Mouse (Mus musculus) heart, embryonic 11.5 days (tissue): ENCODE measurements around the gene Banf2. TPM values are rescaled to one million over a fixed set of nuclear protein-coding genes. Genes with fewer than 3 reads are reported as not detected.

Source experiments
- ATAC-seq: fragments of 200-750 bp; cut with Nextera tagmentation; replicated peaks from 2 replicates; pipeline ENCODE4 v1.8.0; 2017; ENCODE audit warnings: moderate library complexity; ENCODE audit not compliant: insufficient number of reproducible peaks, low FRiP score, low TSS enrichment
- H3K27ac ChIP-seq: fragments of 300-500 bp; sonication (generic); 2 replicates; pipeline ENCODE4 v1.5.1; 2014; ENCODE audit warnings: mild to moderate bottlenecking, low read depth, low read length
- H3K27me3 ChIP-seq: fragments of 300-500 bp; sonication (generic); 2 replicates; pipeline ENCODE4 v1.6.1; 2014; ENCODE audit warnings: mild to moderate bottlenecking, low read length, mixed read lengths; ENCODE audit not compliant: control insufficient read depth, insufficient read depth
- H3K36me3 ChIP-seq: fragments of 300-500 bp; sonication (generic); 2 replicates; pipeline ENCODE4 v1.6.1; 2014; ENCODE audit warnings: mild to moderate bottlenecking, low read length, moderate library complexity, mixed read lengths; ENCODE audit not compliant: control insufficient read depth, insufficient read depth
- H3K4me1 ChIP-seq: fragments of 300-500 bp; sonication (generic); 2 replicates; pipeline ENCODE4 v1.6.1; 2014; ENCODE audit warnings: low read length; ENCODE audit not compliant: control insufficient read depth, insufficient read depth
- H3K4me2 ChIP-seq: fragments of 300-500 bp; sonication (generic); 2 replicates; pipeline ENCODE4 v1.6.1; 2014; ENCODE audit warnings: mild to moderate bottlenecking, moderate library complexity
- H3K4me3 ChIP-seq: fragments of 300-500 bp; sonication (generic); 2 replicates; pipeline ENCODE4 v1.5.1; 2014; ENCODE audit warnings: low read depth, low read length
- H3K9ac ChIP-seq: fragments of 300-500 bp; sonication (generic); 2 replicates; pipeline ENCODE4 v1.6.1; 2014; ENCODE audit warnings: mild to moderate bottlenecking, low read depth, low read length, moderate library complexity
- H3K9me3 ChIP-seq: fragments of 300-500 bp; sonication (generic); replicated peaks from 2 replicates; pipeline ENCODE4 v1.6.1; 2016; ENCODE audit warnings: low read length; ENCODE audit not compliant: control insufficient read depth
- WGBS: fragments of 180-500 bp; shearing (Covaris S2); extraction: QIAGEN DNeasy Blood & Tissue Kit; methylation state at CpG from one replicate; pipeline ENCODE4 v1.1.7; 2014; ENCODE audit not compliant: insufficient replicate concordance; 5-methylcytosine and 5-hydroxymethylcytosine counted together
- polyA plus RNA-seq: library from polyadenylated mRNA; unstranded; fragments of >200 nt; fragmentation: Nextera tagmentation; extraction: Ambion mirVana; gene quantifications from 2 replicates; pipeline ENCODE4 v1.2.1, GENCODE M21; 2014

Gene Banf2
- not detected in 2 replicates for polyA plus RNA-seq

DNA sequence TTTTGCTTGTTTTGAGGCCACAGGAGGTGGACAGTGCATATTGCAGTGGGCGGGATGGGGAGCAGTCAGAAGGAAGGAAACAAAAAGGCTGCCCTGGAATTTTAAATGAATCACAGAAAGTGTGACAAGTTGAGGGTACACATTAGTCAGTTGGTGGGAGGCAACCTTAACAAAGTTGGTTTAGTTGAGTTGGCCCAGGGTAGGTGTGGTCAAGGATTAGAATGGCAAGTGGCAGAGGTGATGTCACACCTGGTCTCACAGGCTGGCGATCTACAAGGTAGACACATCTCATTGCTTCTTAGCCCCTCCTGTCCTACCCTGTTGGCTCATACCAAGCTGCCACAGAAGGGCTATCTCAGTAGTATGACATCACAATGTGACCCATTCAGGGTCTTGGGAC is at the start of gene Banf2:
Banf2 (plus strand) TSS at position 396 of the 400 bp plus-strand sequence.
- no peaks in the 10 kb centered on the region for H3K4me1 ChIP-seq
- no peaks in the 10 kb centered on the region for H3K36me3 ChIP-seq
- no peak within 1 kb of the TSS for H3K4me3 ChIP-seq
- WGBS = 83% methylated on average over 2 of the region's 2 CpGs
- no peak within 1 kb of the TSS for H3K4me2 ChIP-seq
- no peaks in the 10 kb centered on the region for H3K9me3 ChIP-seq
- ATAC-seq = no peak
- H3K9ac ChIP-seq = no peak within 1 kb of the TSS
- H3K27ac ChIP-seq = no peak within 1 kb of the TSS
- no peaks in the 10 kb centered on the region for H3K27me3 ChIP-seq

- Histone ChIP-seq H3K27ac (no peak overlapping the region), H3K36me3 (peaks cover 2% of the 10 kb centered on the region), H3K9me3 (no peaks in the 10 kb centered on the region), H3K4me1 (peaks cover 10% of the 10 kb centered on the region), H3K9ac (0 out of 2 replicates have a peak overlapping the region, but pooled peaks have one; percentile 5), H3K27me3 (no peaks in the 10 kb centered on the region), H3K4me3 (no peak overlapping the region), H3K4me2 (no peak overlapping the region)
- no peak for ATAC-seq
- 61% methylated on average over 2 of the region's 2 CpGs for WGBS
These were observed 49.4 kb upstream of the Banf2 start for GRCm38 (mm10) chr2:143983482-143983881.

DNA sequence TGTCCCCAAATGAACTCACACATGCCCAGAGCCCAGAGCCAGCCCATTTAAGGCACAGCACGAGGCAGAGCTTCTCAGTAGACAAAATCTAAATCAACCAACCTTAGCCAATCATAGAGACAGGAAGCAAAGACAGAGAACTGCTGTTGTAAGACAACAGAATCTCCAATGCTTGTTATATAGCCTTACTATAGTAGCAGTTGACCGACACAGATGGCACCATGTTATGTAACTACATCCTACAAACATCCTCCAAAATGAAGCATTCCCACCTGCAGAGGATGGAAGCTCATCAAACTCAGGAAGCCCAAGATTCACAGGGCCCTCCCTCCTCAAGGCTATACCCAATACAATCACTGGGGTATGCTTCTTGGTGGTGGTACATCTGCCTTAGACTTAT is 45.4 kb upstream of the Banf2 start:
- no peaks in the 10 kb centered on the region; the same call in 1 of the 2 replicates for H3K36me3 ChIP-seq
- no peaks in the 10 kb centered on the region for H3K27me3 ChIP-seq
- no peak for ATAC-seq
- H3K9me3 ChIP-seq = no peaks in the 10 kb centered on the region
- no peak overlapping the region for H3K9ac ChIP-seq
- no peak overlapping the region for H3K4me3 ChIP-seq
- peaks cover 14% of the 10 kb centered on the region for H3K4me1 ChIP-seq
- H3K27ac ChIP-seq = no peak overlapping the region
- no peak overlapping the region for H3K4me2 ChIP-seq
- 75% methylated on average over 2 of the region's 2 CpGs for WGBS

DNA sequence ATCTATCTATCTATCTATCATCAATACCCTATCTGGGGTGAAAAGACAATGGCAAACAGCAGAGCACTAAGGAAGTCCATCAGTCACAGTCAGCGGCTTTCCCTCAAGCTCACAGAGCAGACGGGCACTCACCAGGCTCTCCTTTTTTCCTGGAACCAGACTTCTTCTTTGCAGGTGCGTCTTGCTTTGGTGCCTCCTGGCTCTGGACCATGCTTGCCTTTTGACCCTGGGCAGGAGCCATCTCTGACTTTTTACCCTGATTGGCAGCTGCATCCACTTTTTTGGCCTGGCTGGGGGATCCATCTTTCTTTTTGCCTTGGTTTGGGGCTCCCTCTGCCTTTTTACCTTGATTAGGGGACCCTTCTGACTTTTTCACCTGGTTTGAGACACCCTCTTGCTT is 44.8 kb upstream of the Banf2 start:
- Histone ChIP-seq H3K4me2 (no peak overlapping the region), H3K36me3 (no peaks in the 10 kb centered on the region; the same call in 1 of the 2 replicates), H3K9me3 (no peaks in the 10 kb centered on the region), H3K4me1 (peaks cover 18% of the 10 kb centered on the region), H3K27me3 (no peaks in the 10 kb centered on the region), H3K9ac (no peak overlapping the region), H3K27ac (no peak overlapping the region), H3K4me3 (no peak overlapping the region)
- no peak for ATAC-seq
- WGBS = 90% methylated on average over 3 of the region's 3 CpGs

DNA sequence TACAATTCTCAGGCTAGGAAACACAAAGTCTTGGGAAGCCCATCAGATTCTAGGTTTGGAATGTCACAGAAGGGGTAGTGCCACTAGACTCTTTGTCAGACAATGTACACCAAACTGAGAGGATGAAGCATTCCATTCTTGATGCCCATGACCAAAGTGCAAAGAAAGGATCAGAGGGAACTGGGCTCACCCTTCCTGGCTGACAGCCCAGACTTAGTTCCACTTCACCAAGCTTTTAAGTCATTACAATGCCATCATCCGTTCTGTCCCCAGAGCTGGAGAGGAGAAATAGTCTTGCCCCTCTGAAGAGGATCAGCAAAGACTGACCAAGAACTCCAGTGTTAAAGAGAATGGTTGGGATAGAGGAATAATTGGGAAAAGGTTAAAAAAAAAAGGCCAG is 41.9 kb upstream of the Banf2 start:
- Histone ChIP-seq H3K4me3 (no peak overlapping the region), H3K27ac (no peak overlapping the region), H3K9ac (no peak overlapping the region), H3K9me3 (no peaks in the 10 kb centered on the region), H3K4me2 (no peak overlapping the region), H3K36me3 (no peaks in the 10 kb centered on the region), H3K4me1 (peaks cover 19% of the 10 kb centered on the region), H3K27me3 (no peaks in the 10 kb centered on the region)
- no peak for ATAC-seq
- 48% methylated on average over 1 of the region's 1 CpGs for WGBS

GRCm38 (mm10) chr2:143991964-143992672 is 40.7 kb upstream of the Banf2 start:
- WGBS = 80% methylated on average over 7 of the region's 7 CpGs
- no peak overlapping the region for H3K4me3 ChIP-seq
- H3K9me3 ChIP-seq = no peaks in the 10 kb centered on the region
- H3K27me3 ChIP-seq = no peaks in the 10 kb centered on the region
- H3K27ac ChIP-seq = no peak overlapping the region
- H3K4me2 ChIP-seq = no peak overlapping the region
- no peak overlapping the region for H3K9ac ChIP-seq
- H3K4me1 ChIP-seq = peaks cover 19% of the 10 kb centered on the region
- ATAC-seq = no peak
- H3K36me3 ChIP-seq = no peaks in the 10 kb centered on the region

- no peak for ATAC-seq
- Histone ChIP-seq H3K4me2 (no peak overlapping the region), H3K27ac (no peak overlapping the region), H3K4me1 (peaks cover 19% of the 10 kb centered on the region), H3K9me3 (no peaks in the 10 kb centered on the region), H3K36me3 (no peaks in the 10 kb centered on the region), H3K27me3 (no peaks in the 10 kb centered on the region), H3K4me3 (no peak overlapping the region), H3K9ac (no peak overlapping the region)
- WGBS = 75% methylated on average over 1 of the region's 1 CpGs
These were observed 39.9 kb upstream of the Banf2 start for GRCm38 (mm10) chr2:143992977-143993376.

GRCm38 (mm10) chr2:144002229-144002984 is 30.5 kb upstream of the Banf2 start:
- Histone ChIP-seq H3K9me3 (no peaks in the 10 kb centered on the region), H3K27me3 (no peaks in the 10 kb centered on the region), H3K4me3 (no peak overlapping the region), H3K36me3 (no peaks in the 10 kb centered on the region), H3K9ac (no peak overlapping the region), H3K27ac (no peak overlapping the region), H3K4me2 (no peak overlapping the region), H3K4me1 (peaks cover 19% of the 10 kb centered on the region)
- ATAC-seq = no peak
- 83% methylated on average over 5 of the region's 5 CpGs for WGBS
